Mouse (Mus musculus): ENCODE results near the gene Ldha.
"Not testable (repeated sequence)": the region's sequence is repeated elsewhere in the genome, so short reads cannot be mapped to it uniquely, and the experiment has no call there.

Gene Ldha

GRCm38 (mm10) chr7:46840787-46841525, at the start of gene Ldha:
Gene Ldha, plus strand, starts transcription at chr7:46841475.
- DNase-seq, result no peak

GRCm38 (mm10) chr7:46793871-46794270, 47.4 kb upstream of the Ldha start:
- DNase-seq, result no peak

- DNase-seq, result peak; percentile 100
Measured at GRCm38 (mm10) chr7:46795287-46796205, 45.7 kb upstream of the Ldha start, which contains the start of the genes Hps5 and Gtf2h1. Gene Hps5, minus strand, starts transcription at chr7:46796064. Gene Gtf2h1, plus strand, starts transcription at chr7:46796103.

GRCm38 (mm10) chr7:46796206-46796679, 45.0 kb upstream of the Ldha start:
- no peak for DNase-seq

- DNase-seq, result no peak
Measured at GRCm38 (mm10) chr7:46796779-46797178, 44.5 kb upstream of the Ldha start.

- DNase-seq, result no peak
Measured at GRCm38 (mm10) chr7:46810325-46810724, 30.9 kb upstream of the Ldha start.

GRCm38 (mm10) chr7:46814012-46814411, 27.3 kb upstream of the Ldha start:
- DNase-seq, result no peak

GRCm38 (mm10) chr7:46820876-46821632, 20.2 kb upstream of the Ldha start:
- not testable (repeated sequence) for DNase-seq

- no peak for DNase-seq
Measured at GRCm38 (mm10) chr7:46827046-46827802, 14.1 kb upstream of the Ldha start.

- no peak for DNase-seq
Measured at GRCm38 (mm10) chr7:46827803-46828184, 13.5 kb upstream of the Ldha start.

- DNase-seq, result no peak
Measured at GRCm38 (mm10) chr7:46829911-46830310, 11.4 kb upstream of the Ldha start.

- DNase-seq, result peak; percentile 58
Measured at GRCm38 (mm10) chr7:46830799-46831590, 10.3 kb upstream of the Ldha start.

- DNase-seq, result no peak
Measured at GRCm38 (mm10) chr7:46831693-46832092, 9.6 kb upstream of the Ldha start.

- DNase-seq, result peak; percentile 31
Measured at GRCm38 (mm10) chr7:46832112-46832810, 9.0 kb upstream of the Ldha start.

- peak; percentile 80 for DNase-seq
Measured at GRCm38 (mm10) chr7:46833266-46833665, 8.0 kb upstream of the Ldha start.

- DNase-seq, result no peak
Measured at GRCm38 (mm10) chr7:46833670-46834255, 7.5 kb upstream of the Ldha start.

GRCm38 (mm10) chr7:46834994-46835610, 6.2 kb upstream of the Ldha start:
- no peak for DNase-seq

GRCm38 (mm10) chr7:46836357-46836756, 4.9 kb upstream of the Ldha start:
- DNase-seq, result no peak

GRCm38 (mm10) chr7:46837073-46837472, 4.2 kb upstream of the Ldha start:
- no peak for DNase-seq
